Mouse (Mus musculus): ENCODE results near the gene Zfp82.

DNA sequence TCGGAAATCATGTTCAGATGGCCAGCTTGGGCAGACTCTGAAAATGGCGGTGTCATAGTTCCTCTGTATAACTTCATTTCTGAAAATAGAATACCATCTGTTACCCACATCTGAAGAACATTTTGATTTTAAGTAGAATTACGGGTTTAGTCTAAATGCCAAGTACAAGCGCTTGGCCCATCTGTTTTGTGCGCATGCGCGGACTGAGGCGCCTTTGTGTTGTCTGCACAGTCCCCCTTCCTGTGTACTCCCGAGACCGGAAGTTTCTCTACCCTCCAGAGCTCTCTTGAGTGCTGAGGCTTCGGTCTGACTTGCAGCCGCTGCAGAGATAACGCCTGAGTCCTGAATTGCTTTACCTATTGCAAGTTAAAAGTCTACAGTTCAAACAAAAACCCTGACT is 26.6 kb upstream of the Zfp82 start:
- TF ChIP-seq CHD2 (IDR thresholded peaks at IDR 0.05; ENCODE audit: low read depth, low read length) = no peak
- TF ChIP-seq ZC3H11A (IDR thresholded peaks at IDR 0.05; ENCODE audit: borderline replicate concordance, low read depth, low read length) = no peak
- no peak for TF ChIP-seq HCFC1 (IDR thresholded peaks at IDR 0.05; ENCODE audit: borderline replicate concordance, insufficient read depth, low read length)

All from ES-E14 (cell line).